Mouse (Mus musculus): Measurements from ENCODE around the gene Srsf9.
A peak's percentile ranks its signal among the peaks of the same experiment; 100 is the strongest.
"Not testable (repeated sequence)": the region's sequence is repeated elsewhere in the genome, so short reads cannot be mapped to it uniquely, and the experiment has no call there.

The Srsf9 gene

DNA sequence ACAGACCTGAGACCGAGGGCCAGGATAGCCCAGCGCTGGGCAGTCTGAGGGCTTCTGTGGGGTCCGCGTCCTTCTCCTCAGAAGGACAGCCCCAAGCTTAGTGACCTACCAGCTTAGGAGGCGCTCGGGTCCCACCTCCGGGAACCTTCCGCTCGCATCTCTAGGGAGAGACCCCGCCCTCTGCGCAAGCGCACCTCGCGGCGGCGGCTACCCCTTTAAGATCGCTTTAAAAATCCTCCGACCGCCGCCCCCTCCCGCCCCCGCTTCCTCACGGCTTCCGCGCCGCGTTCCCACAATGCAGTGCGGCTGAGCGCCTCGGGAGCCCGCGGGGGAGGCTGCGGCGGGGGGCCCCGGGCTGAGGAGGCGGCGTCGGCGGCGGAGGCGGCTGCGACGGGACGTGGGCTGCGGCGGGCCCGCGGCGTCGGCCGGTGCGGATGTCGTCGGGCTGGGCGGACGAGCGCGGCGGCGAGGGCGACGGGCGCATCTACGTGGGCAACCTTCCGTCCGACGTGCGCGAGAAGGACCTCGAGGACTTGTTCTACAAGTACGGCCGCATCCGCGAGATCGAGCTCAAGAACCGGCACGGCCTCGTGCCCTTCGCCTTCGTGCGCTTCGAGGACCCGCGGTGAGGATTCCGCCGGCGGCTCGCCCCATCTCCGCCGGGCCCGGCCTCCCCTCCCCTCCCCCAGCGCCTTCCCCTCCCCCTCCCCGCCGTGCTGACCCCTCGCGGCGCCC lies at the start of gene Srsf9:
Srsf9 (plus strand) TSS at position 303 of the 735 bp plus-strand sequence.
- peak; percentile 96 for DNase-seq

DNA sequence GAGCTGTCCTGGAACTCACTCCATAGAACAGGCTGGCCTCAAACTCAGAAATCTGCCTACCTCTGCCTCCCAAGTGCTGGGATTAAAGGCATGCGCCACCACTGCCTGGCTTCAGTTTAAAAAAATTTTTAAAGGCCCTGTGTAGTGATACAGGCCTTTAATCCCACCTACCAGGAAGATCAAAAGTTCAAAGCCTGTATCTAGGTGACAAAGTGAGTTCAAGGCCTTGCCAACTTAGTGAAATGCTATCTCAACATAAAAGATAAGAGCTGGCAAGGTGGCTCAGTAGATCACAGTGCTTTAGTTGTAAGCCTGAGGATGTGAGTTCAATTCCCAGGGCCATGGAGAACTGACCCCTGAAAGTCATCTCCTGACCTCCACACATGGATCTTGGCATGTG lies 48.9 kb upstream of the Srsf9 start:
- DNase-seq = no peak

DNA sequence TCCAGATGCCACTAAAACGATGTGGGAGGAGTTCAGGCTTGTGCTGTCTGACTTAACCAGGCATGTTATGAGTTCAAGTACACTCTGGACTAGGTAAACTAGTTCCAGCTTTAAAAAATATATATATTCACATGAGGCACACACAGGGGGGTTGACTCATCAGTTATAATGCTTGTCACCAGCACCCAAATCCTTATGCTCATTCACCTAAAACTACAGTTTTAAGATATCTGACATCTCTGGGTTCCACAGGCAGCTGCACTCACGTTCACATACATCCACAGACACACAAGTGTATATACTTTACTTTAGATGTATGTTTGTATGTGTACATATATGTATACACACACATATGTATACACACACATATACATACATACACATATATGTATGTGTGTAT lies 48.2 kb upstream of the Srsf9 start:
- DNase-seq = no peak

DNA sequence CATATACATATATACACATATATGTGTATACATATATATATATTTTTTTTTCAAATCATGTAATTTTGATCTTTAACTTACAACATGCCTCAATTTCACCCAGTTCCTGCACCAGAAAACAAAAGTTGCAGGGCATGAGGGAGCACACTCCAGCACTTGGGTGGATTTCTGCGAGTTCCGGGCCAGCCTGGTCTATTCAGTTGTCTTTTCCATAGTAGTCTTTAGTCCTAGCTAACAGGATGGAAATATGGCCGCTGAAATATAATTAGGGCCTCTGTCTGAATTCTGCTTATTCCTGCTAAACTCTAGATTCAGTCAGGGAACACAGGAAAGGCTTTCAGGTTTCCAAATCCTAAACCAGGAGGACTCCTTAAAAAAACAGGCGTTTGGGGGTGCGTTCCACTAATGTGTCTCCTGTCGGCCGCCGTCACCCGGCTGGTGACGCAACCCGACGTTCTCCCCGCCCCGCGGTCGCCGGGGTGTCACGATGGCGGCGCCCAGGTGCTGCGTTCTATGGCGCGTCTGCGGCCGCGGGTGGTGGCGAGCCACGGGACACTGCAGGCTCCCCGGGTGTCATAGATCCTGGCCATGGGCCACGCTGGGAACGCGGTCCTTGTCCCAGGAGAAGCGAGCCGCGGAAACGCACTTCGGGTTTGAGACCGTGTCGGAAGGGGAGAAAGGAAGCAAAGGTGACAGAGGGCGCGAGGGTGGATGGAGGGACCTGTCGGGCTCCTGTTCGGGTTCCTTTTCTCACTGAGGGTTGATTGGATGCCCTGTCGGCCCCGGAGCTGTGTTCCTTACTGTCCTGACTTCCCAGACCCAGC lies 47.5 kb upstream of the Srsf9 start, which contains the start of gene Coq5:
Coq5 (plus strand) TSS at position 441 of the 824 bp plus-strand sequence.
- DNase-seq = peak; percentile 88

DNA sequence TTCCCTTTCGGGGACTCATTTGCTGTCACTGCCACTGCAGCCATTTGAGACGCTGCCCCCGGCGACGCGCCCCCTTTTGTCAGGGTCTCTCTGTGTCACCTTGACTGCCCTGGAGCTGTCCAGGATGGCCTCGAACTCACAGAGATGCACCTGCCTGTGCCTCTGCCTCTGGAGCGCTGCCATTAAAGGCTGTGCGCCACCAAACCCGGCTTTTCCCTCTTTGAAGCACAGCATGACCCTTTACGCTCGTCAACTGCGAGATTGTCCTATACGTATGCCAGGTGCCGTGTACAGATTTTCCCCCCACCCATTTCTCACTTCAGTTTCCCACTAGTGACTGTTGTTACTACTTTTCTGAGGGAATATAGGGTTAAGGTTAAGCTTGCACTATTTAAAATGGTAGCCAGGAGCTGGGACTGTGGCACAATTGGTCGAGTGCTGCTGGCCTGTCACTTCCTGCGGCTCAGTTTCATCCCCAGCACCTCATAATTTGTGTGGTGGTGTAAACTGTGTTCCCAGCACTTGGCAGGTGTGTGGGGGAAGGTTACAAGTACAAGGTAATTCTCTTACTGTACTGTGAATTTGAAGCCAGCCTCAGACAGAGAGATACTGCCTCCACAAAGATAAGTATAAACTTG lies 46.8 kb upstream of the Srsf9 start:
- peak; percentile 41 for DNase-seq

DNA sequence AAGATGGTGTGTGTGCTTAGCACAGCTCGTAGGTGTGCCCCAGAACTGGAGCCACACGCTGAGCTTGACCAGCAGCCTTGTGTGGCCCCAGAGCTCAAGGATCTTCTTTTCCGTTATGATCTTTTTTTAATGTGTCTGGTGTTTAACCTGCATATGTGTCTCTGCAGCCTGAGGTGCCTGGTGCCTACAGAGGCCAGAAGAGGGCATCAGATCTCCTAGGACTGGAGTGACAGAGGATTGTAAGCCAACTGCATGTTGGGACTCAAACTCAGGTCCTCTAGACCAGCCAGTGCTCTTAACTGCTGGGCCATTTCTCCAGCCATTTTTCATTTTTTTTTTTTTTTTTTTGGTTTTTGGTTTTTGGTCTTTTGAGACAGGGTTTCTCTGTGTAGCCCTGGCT lies 42.2 kb upstream of the Srsf9 start:
- DNase-seq = no peak

DNA sequence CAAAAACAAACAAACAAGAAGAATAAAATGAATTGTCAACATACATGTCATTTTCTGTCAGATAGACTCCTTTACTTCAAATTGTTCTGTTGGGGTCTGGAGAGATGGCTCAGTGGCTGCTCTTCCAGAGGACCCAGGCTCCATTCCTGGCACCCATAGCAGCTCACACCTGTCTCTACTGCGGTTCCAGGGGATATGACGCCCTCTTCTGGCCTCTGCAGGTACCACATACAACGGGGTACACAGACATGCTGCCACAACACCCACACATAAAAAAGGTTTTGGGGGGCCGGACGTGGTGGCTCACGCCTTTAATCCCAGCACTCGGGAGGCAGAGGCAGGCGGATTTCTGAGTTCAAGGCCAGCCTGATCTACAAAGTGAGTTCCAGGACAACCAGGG lies 32.8 kb upstream of the Srsf9 start:
- no peak for DNase-seq

DNA sequence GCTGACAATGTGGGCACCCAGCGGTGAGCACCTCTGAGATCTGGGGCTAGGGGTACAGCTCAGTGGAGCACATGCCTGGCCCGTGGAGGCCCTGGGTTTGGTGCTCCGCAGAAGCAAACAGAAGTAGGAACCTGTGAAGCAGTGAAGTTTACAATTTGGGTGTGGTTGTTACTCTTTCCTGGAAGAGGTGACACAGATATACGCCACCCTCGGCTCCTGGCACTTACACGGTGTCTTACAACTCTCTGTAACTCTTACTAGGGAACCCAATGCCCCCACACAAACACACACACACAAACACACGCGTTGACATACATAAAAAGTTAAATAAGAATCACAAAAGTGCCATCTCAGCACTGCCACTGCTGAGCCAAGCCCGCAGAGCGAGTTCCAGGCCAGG lies 30.6 kb upstream of the Srsf9 start:
- DNase-seq = no peak

DNA sequence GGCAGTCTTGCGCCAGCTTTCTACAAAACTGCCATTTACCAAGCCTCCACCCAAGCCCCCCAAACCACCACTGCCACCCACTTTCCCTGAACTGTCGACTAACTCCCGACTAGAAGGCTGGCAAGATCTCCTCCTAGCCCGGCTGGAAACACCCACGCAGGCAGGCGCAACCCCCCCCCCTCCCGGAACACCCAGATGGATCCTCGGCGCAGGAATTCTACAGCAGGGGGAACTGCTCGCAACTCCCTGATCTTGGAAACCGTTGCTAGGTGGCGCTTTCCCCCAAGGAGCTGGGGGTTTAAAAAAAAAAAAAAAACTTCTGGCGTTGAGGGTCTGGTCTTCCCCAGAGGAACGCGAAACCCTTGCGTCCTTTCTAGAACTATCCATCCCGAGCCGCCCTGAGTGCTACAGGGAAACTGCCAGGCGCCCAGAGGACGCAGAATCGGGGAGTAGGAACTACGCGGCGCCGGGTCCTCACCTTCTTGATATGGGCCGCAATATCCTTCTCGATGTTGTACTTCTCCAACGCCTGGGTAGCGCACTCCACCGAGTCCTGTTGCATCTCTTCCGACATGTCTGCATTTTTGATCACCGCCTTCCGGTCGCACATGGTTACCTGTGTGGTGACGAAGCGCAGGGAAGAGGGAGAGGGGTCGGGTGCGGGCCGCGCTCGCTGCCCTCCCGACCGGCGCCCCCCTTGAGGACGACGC lies 26.8 kb upstream of the Srsf9 start:
- peak; percentile 55 for DNase-seq

DNA sequence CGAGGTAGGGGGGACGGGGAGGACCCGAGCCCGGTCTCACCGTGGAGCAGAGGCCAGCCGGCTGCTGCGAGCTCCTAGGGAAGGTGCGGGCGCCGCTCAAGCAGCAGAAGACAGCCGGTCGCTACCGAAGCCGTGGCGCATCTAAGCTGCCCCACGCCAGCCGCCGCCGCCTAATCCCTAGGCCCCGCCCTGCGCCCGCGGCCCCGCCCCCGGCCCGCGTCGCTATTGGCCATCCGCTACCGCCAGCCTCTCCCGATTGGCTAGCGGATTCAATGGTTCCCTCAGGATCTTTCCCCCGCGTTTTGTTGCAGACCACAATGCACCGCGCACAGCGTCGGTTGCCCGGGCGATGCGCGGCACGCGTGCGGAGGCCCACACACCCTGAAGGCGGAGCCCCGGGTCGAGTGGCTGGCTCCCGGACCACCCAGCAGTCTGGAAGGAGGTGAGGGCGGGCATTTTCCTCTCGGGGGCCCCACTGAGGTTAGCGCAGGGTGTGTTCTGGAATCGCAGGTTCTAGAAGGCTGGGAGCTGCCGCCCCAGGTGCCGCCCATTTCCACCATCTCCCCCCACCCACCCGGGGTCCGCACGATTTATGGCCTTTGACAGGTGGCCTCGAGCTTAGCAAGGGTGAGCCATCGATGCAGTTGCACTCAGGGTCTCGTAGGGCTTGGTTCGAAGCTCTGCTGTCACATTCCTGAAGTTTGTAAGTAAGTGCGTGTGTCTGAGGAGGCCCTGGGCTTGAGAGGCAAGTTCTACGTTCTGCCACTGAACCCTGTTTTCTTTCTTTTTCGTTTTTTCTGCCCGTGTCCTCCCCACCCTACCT lies 26.0 kb upstream of the Srsf9 start, which contains the start of gene Dynll1:
Dynll1 (minus strand) TSS at position 208 of the 823 bp plus-strand sequence.
- peak; percentile 99 for DNase-seq

DNA sequence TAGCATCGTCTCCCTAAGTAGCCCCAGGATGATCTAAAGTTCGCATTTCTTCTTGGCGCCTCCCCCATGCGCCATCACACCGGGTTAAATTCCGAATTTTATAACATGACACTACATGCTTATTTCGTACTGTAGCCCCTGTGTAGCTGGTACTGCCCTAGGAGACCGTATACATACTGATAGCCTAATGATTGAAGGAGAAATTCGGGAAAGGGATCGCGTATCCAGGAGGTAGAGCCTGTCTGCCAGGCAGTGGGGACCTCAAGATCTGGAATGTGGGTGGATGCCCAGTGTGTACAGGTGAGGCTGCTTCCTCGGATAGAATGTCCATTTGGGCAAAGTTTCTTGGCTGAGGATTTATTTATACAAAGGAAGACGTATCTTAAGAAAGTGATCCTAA lies 25.4 kb upstream of the Srsf9 start:
- no peak for DNase-seq

DNA sequence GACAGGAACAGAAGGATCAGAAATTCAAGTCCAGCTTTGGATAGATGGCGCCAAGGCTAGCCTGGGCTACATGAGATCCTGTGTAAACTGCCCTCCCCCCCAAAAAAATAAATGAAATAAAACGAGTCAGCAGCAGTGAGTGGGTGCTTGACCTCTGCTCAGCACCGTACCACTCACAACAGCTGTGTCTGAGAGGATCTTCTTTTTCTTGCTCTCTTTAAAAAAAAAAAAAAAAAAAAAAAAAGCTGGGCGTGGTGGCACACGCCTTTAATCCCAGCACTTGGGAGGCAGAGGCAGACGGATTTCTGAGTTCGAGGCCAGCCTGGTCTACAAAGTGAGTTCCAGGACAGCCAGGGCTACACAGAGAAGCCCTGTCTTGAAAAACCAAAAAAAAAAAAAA lies 24.8 kb upstream of the Srsf9 start:
- DNase-seq = not testable (repeated sequence)

DNA sequence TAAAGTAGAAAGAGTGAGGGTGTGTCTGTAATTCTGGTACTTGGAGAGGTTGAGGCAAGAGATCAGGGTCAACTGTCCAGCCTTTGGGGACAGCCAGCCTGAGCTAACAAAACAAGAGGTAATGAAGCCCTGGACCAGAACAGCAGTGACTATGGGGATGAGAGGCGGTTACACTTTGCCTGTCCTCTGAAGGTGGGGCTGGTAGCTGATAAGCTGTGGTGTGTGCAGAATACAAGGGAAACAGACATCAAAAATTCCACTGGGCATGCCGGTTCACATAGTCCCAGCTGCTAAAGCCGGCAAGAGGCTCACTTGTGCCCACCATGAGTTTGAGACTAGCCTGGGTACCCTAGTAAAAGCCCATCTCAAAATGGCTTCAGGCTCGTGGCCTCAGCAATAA lies 14.6 kb upstream of the Srsf9 start:
- DNase-seq = no peak

DNA sequence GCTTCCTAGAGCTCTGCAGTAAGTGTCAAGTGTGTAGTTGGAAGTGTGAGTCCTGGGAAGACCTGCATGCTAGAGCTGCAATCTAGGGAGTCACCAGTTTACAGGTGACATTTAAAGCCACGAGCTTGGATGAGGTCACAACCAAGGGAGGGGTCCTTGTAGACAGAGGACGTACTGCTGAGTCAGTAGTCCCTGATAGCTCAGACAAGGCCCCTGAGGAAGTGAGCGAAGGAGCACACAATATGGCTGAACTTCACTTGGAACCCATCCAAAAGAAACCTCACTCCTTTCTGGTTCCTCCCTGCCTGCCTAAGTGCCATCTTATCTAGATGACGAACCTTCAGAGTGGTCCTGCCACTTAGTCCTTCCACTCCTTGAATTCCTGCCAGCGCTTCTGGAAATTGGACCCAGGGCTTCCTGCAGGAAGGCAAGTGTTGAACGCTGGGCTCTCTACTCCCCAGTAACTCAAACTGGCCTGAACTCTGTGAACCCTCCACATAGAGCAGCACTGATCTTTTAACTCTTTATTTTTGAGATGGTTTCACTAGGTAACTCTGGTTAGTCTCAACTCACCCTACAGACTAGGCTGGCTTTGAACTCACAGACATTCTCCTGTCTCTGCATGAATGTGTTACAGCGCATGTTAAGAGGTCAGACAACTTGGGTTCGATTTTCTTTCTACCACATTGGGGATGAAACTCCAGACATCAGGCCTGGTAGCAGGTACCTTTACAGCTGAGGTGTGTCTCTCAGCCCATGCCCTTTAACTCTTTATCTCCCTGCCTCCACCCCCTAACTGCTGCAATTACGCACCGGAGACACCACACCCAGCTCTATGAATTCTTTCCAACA lies 13.9 kb upstream of the Srsf9 start:
- no peak for DNase-seq

DNA sequence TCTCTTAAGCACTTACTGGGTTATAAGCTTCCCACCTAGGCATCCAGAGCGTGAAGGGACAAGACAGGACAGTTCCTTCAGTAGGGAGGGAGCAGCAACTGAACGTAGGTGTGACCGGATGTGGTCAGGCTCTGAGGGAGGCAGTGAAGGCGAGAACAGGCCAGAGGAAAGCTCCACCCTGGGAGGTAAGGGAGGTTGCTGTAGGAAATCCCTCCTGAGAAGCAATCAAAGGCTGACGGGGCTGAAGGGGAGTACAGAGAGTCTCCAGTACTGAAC lies 13.4 kb upstream of the Srsf9 start:
- no peak for DNase-seq

DNA sequence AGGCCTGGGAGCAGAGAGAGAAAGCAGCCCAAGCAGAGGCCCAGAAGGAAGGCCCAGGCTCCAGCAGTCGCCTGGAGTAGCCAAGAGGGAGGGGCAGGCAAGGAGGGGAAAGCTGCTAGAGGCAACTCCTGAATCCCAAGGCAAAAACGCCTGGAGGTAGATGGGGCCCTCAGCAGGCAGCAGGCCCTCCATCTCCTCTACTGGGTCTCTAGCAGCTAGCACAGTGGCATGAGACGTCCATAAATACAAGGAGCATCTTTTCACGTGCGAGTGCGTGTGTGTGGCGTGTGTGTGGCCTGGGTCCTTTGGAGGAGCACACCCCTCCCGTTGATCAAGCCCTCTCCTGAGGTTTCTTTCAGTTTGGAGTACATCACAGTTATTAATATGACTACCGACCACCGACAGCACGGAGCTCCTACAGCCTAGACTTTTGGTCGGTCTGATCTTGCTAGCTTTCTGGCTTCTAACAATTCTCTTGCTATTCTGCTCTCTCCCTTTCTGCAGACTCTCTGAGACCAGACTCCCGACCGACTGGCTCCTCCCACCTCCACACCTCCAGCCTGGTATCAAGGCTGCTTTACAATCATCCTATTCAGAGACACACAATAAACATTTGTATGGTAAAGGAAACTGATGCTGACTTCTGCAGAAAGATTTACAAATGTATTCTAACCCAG lies 9.9 kb upstream of the Srsf9 start:
- DNase-seq = no peak

DNA sequence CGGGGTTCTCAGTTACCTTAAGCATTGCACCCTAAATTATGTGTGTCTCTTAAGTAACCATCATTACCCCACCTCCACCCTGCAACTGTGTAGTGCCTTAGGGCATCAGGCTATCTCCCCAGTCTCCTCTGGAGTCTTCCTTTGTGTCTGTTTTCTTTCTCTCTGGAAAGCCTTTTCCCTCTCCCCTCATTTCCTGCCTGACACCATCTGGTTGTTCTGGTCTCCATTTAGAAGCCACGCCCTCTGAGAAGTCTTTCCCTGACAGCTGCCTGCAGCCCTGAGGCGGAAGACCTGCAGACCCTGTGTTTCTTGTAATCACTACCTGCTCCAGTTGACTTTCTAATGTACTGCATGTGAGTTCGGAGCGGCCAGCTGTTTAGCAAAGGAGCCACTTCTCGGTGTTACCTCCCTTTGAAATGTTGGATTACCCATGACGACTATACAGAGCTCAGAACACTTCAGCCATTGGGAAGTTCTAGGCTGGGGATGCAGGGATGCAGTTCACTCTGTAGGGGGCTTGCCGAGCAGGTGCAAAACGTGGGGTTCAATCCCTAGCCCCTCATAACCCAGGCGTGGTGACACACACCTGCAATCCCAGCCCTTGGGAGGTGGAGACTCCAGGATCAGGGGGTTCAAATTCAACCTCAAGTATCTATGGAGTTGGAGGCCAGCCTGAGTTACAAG lies 9.2 kb upstream of the Srsf9 start:
- DNase-seq = no peak

DNA sequence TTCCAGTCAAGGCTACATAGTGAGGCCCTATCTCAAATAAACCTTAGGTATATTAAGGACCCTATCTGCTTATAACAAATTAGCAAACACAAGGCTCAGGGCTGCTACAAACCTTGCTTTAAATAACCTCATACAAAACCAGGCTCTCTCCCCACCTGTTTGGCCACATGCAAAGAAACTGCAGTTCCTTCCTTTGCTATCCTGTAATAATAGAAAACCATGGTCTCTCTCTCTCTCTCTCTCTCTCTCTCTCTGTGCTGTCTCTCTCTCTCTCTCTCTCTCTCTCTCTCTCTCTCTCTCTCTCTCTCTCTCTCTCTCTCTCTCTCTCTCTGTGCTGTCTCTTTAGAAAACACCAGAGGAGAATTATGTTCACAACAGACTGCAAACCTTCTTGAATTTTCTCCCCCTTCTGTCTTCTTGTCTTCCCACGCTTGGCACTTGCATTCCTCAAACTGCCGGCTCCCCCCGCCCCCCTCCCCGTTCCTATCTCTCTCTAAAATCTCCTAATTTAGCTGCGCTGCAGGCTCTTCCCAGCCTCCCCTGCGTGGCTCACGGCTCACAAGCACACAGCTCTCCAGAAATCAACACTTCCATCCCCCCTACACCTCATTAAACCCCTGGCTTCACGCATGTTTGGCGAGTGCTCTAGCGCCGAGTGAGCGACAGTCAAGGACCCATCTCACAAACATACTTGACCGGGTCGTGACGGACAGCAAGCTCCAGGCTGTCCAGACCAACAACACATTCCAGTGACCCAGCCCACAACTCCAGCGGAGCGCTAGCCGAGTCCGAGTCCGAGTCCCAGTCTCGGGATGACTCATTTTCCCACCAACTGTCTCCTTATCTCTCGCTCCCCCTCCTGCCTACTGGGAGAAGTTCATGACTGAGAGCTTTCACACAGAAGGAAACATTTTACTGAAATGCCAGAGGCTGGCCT lies 7.7 kb upstream of the Srsf9 start:
- DNase-seq = peak; percentile 68

DNA sequence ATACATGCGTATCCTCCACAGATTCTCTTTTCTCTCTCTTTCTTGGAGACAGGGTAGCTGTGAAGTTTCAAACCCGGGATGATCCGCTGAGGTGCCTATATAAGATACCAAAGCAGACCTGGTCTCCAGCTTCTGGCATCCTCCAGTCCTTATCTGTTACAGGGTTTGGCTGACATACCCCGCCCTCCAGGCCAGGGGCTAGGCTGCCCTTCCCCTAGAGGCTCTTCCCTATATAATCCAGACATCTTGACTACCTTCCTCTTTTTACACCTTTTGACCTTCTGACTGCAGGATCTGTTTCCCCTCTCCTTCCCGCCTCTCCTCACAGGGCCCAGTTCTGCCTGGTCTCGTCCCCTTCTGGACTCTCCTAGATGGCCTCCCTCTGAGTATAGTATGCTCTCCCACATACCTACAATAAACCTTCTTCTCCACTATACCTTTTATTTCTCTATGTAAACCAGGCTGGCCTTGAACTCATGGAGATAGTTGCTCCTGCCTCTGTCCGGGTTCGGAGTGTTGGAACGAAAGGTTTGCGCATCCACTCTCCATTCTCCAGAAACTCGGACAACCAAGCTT lies 633 bp upstream of the Srsf9 start:
- DNase-seq = no peak

Measured in cerebellum, adult 11 months (tissue).